Comparison of ENCODE assay signal across 5 mouse cellular contexts in genomic region chr3:115860780-115861179, GRCm38 (mm10). TPM values are rescaled to one million over a fixed set of nuclear protein-coding genes. Genes with fewer than 3 reads are reported as not detected.
DNase-seq lines count a peak whose midpoint lies in the region; TF ChIP-seq lines count a peak whose summit lies in the region.
"Not testable (repeated sequence)": the region's sequence is repeated elsewhere in the genome, so short reads cannot be mapped to it uniquely, and the experiment has no call there.

No protein-coding gene starts in this region.

- not testable (repeated sequence) for H3K79me2 ChIP-seq in liver, adult 2 months (ENCODE audit: control insufficient read depth, insufficient read depth, low read length)

- H3K27me3 ChIP-seq in liver, adult 2 months (ENCODE audit: control insufficient read depth, insufficient read depth, low read length): not testable (repeated sequence)

- H3K36me3 ChIP-seq in liver, adult 2 months (ENCODE audit: control insufficient read depth, insufficient read depth, low read length): not testable (repeated sequence)

- not testable (repeated sequence) for H3K27ac ChIP-seq in liver, adult 2 months (replicated peaks; ENCODE audit: insufficient read depth, low read depth, low read length)

- 17% methylated on average over 1 of the region's 1 CpGs for WGBS in liver, adult 2 months

- not testable (repeated sequence) for TF ChIP-seq POLR2A in liver, adult 2 months (IDR thresholded peaks at IDR 0.05; ENCODE audit: extremely low read depth, insufficient read depth, low read length)

- not testable (repeated sequence) for TF ChIP-seq CTCF in liver, adult 2 months (IDR thresholded peaks at IDR 0.05; ENCODE audit: low read depth, low read length)

- DNase-seq in 3T3-L1 (ENCODE audit: low read depth, low spot score) (peak; percentile 76), A20 (ENCODE audit: low read depth, low spot score) (peak; percentile 46), NIH3T3 (ENCODE audit: low read depth) (peak; percentile 52)
- DNase-seq in adrenal gland, adult 2 months: peak; percentile 3
- peak; percentile 67 for DNase-seq in liver, adult 2 months (ENCODE audit: extremely low read depth, low read depth, low spot score)

- H3K4me3 ChIP-seq in liver, adult 2 months (ENCODE audit: insufficient read depth, low read depth, low read length): not testable (repeated sequence)

- H3K9ac ChIP-seq in liver, adult 2 months (ENCODE audit: low read depth, low read length): not testable (repeated sequence)

- H3K4me1 ChIP-seq in liver, adult 2 months (ENCODE audit: control insufficient read depth, insufficient read depth, low read length): not testable (repeated sequence)

RNA-seq across cellular contexts. Expression of gene Dph5, which starts 26.9 kb away (rescaled TPM):
- 10 to 100 TPM; 16.8 to 18.9 TPM for total RNA-seq in adrenal gland, adult 2 months (2021)
- 1.3 and 2.1 TPM in 2 replicates for polyA plus RNA-seq in adrenal gland, adult 2 months (2012; rRNA removed)
- 7.7 and 9.3 TPM in 2 replicates for total RNA-seq in liver, adult 2 months (2014; rRNA removed)
- 3.4 and 3.8 TPM in 2 replicates for polyA plus RNA-seq in liver, adult 2 months (2012; rRNA removed)

Comparison
In these comparisons a context has a peak if more than half of its experiments do, and no peak if none do; other contexts are left out.
1. DNase-seq: peak in every context shown above with its lines; median percentile 76 in 3T3-L1; 67 in liver, adult 2 months; 52 in NIH3T3; 46 in A20; 3 in adrenal gland, adult 2 months.